Mouse (Mus musculus) macrophage (primary cell): ENCODE measurements around the gene Kcna10. TPM values are rescaled to one million over a fixed set of nuclear protein-coding genes. Genes with fewer than 3 reads are reported as not detected.

Experiments used
- H3K27ac ChIP-seq: fragments of 350-480 bp; formaldehyde crosslinking; 2 replicates; pipeline ENCODE4 v1.9.0; 2021
- H3K36me3 ChIP-seq: fragments of 350-480 bp; formaldehyde crosslinking; 2 replicates; pipeline ENCODE4 v1.9.0; 2021; ENCODE audit errors: inconsistent target
- H3K4me3 ChIP-seq: fragments of 350-480 bp; formaldehyde crosslinking; 2 replicates; pipeline ENCODE4 v1.9.0; 2021; ENCODE audit errors: inconsistent target
- H3K79me2 ChIP-seq: fragments of 350-480 bp; formaldehyde crosslinking; 2 replicates; pipeline ENCODE4 v1.9.0; 2021; ENCODE audit errors: inconsistent target
- WGBS: methylation state at CpG from one replicate; pipeline ENCODE4 v1.1.7; 2026; ENCODE audit warnings: inconsistent platforms; ENCODE audit not compliant: missing documents; 5-methylcytosine and 5-hydroxymethylcytosine counted together
- polyA plus RNA-seq: library from polyadenylated mRNA; stranded (reverse); fragments of 250-400 nt; gene quantifications from 3 replicates; pipeline ENCODE4 v1.2.4, GENCODE M21; 2018; ENCODE audit warnings: inconsistent platforms

Gene Kcna10
- polyA plus RNA-seq, 1 experiment from 2014 or later = not detected

GRCm38 (mm10) chr3:107217101-107217480, 34.2 kb downstream of the Kcna10 start:
- Histone ChIP-seq H3K27ac (no peak overlapping the region), H3K4me3 (no peak overlapping the region), H3K79me2 (no peaks in the 10 kb centered on the region), H3K36me3 (no peaks in the 10 kb centered on the region)
- 89% methylated on average over 3 of the region's 3 CpGs for WGBS

- WGBS = 84% methylated on average over 7 of the region's 7 CpGs
- no peak overlapping the region for H3K27ac ChIP-seq
These were observed 35.7 kb downstream of the Kcna10 start for GRCm38 (mm10) chr3:107218572-107218971.

GRCm38 (mm10) chr3:107221608-107222007, 38.8 kb downstream of the Kcna10 start, which contains the start of gene Cym:
Gene Cym, minus strand, starts transcription at chr3:107221732.
- Histone ChIP-seq H3K4me3 (no peak within 1 kb of the TSS), H3K27ac (no peak within 1 kb of the TSS), H3K79me2 (no peaks in the 10 kb centered on the region), H3K36me3 (no peaks in the 10 kb centered on the region)
- WGBS = 86% methylated on average over 10 of the region's 10 CpGs

More at GRCm38 (mm10) chr3:107218572-107218971, 35.7 kb downstream of the Kcna10 start:
- Histone ChIP-seq H3K36me3 (no peaks in the 10 kb centered on the region), H3K79me2 (no peaks in the 10 kb centered on the region), H3K4me3 (no peak overlapping the region)

DNA sequence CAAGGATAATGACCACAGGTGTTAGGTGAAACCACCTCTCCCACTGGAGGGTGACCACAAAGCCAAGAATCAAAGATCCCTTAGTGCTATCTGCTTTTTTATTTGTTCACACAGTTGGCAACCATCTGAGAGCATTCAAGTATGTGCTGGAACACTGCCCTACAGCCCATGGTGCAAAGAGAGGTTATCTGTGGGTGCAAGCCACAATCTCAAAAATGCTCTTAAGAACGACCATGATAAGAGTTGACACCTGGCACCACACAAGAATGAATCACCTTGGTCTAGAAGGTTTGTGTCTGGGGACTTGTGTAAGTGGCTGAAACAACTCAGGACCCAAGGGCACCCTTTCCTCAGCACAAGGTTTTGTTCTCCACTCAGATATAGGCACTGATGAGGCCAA, 40.4 kb downstream of the Kcna10 start:
- Histone ChIP-seq H3K36me3 (no peaks in the 10 kb centered on the region), H3K4me3 (no peak overlapping the region), H3K27ac (no peak overlapping the region), H3K79me2 (no peaks in the 10 kb centered on the region)
- 71% methylated on average over 1 of the region's 1 CpGs for WGBS

DNA sequence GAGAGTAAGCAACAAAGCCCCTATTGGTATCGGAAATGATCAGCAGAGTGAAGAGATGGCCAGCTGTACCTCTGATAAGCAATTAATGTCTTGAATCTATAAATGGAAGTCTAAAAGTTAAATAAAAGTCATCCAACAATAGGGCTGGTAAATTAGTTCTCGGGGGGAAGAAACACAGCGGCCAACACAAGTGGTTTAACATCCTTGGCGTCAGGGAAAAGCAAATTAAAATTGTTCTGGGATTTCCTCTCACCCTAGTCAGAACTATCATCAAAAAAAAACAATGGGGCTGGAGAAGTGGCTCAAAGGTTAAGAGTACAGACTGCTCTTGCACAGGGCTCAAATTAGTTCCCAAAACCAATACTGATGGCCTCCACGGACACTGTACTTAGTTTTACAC, 43.0 kb downstream of the Kcna10 start:
- Histone ChIP-seq H3K79me2 (no peaks in the 10 kb centered on the region), H3K36me3 (no peaks in the 10 kb centered on the region), H3K4me3 (no peak overlapping the region), H3K27ac (no peak overlapping the region)
- WGBS = 97% methylated on average over 5 of the region's 5 CpGs

DNA sequence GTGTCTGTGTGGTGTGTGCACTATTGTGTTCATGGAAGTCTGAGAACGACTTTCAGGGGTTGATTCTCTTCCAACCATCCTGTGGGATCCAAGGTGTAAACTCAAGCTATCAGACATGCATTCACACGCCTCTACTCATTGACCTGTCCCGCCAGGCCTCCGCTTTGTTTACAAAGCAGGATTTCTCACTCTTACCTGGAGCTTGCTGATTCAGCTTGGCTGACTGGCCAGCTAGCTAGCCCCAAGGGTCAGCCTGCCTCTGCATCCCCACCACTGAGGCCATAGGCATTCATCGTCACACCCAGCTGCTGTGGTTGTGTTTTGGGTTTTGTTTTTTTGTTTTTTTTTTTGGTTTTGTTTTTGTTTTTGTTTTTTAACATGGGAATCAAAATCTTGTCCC, 46.4 kb downstream of the Kcna10 start:
- no peak overlapping the region for H3K4me3 ChIP-seq
- 88% methylated on average over 5 of the region's 5 CpGs for WGBS
- no peaks in the 10 kb centered on the region for H3K36me3 ChIP-seq
- no peaks in the 10 kb centered on the region for H3K79me2 ChIP-seq
- H3K27ac ChIP-seq = no peak overlapping the region

DNA sequence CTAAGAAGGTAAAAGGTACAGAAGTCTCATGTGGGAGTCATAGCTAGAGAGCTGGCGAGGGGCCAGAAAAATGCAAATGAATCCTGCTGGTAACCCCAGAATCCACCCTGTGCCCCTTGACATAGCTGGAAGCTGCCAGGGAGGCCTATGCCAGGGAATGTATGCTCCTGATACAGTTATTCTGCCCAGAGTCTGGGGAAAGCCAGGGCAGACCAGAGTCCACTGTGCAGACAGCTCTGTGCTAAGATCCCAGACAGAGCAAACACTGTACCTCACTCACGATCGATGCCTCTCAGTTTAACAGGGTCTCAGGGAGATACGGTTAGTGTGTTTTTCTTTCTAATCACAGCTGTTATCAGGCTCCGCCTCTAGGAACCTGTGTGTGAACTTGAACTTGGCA, 47.0 kb downstream of the Kcna10 start:
- Histone ChIP-seq H3K4me3 (no peak overlapping the region), H3K36me3 (no peaks in the 10 kb centered on the region), H3K27ac (no peak overlapping the region), H3K79me2 (no peaks in the 10 kb centered on the region)
- WGBS = 88% methylated on average over 5 of the region's 5 CpGs

GRCm38 (mm10) chr3:107230527-107230926, 47.7 kb downstream of the Kcna10 start, which contains the start of gene A630076J17Rik:
Gene A630076J17Rik, plus strand, starts transcription at chr3:107230614.
- H3K4me3 ChIP-seq = no peak within 1 kb of the TSS
- WGBS = 17% methylated on average over 1 of the region's 1 CpGs
- no peak within 1 kb of the TSS for H3K27ac ChIP-seq
- no peaks in the 10 kb centered on the region for H3K36me3 ChIP-seq
- H3K79me2 ChIP-seq = no peaks in the 10 kb centered on the region

GRCm38 (mm10) chr3:107231202-107231601, 48.3 kb downstream of the Kcna10 start:
- H3K4me3 ChIP-seq = no peak overlapping the region
- no peaks in the 10 kb centered on the region for H3K36me3 ChIP-seq
- H3K27ac ChIP-seq = no peak overlapping the region
- H3K79me2 ChIP-seq = no peaks in the 10 kb centered on the region
- WGBS = 81% methylated on average over 4 of the region's 4 CpGs

GRCm38 (mm10) chr3:107233351-107233813, 50.5 kb downstream of the Kcna10 start:
- no peak overlapping the region for H3K27ac ChIP-seq
- 6% methylated on average over 11 of the region's 11 CpGs for WGBS
- no peaks in the 10 kb centered on the region for H3K79me2 ChIP-seq
- no peak overlapping the region for H3K4me3 ChIP-seq
- no peaks in the 10 kb centered on the region for H3K36me3 ChIP-seq

- no peak overlapping the region for H3K4me3 ChIP-seq
- 43% methylated on average over 2 of the region's 2 CpGs for WGBS
- no peak overlapping the region for H3K27ac ChIP-seq
- no peaks in the 10 kb centered on the region for H3K36me3 ChIP-seq
- no peaks in the 10 kb centered on the region for H3K79me2 ChIP-seq
These were observed 51.1 kb downstream of the Kcna10 start for GRCm38 (mm10) chr3:107233945-107234344.

- Histone ChIP-seq H3K36me3 (no peaks in the 10 kb centered on the region), H3K79me2 (no peaks in the 10 kb centered on the region), H3K4me3 (no peak overlapping the region), H3K27ac (no peak overlapping the region)
- 84% methylated on average over 2 of the region's 2 CpGs for whole genome bisulfite sequencing
These were observed 55.2 kb downstream of the Kcna10 start for GRCm38 (mm10) chr3:107238051-107238450.

GRCm38 (mm10) chr3:107238471-107238980, 55.7 kb downstream of the Kcna10 start:
- Histone ChIP-seq H3K36me3 (no peaks in the 10 kb centered on the region), H3K79me2 (no peaks in the 10 kb centered on the region), H3K27ac (no peak overlapping the region), H3K4me3 (no peak overlapping the region)
- 83% methylated on average over 8 of the region's 8 CpGs for WGBS

DNA sequence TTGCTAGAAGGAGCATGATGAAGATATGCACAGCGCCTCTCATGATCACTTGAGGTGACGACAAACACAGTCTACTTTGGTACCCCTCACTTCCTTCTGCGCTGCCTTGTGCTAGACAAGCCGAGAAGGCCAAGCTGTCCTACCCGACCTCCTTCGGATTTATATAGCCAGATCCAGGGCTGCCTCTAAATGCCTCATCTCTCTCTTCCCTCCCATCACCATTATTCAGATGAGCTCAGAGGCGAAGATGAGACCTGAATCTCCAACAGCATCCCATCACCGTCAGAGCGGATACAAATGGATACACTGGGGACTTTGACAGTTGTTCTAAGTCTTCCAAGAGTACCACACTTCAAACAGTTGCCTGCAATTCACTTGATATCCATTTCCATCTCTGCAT, 56.8 kb downstream of the Kcna10 start, which contains the start of gene Prok1:
Gene Prok1 (minus strand): TSS at position 101 of the 400 bp plus-strand sequence.
- Histone ChIP-seq H3K79me2 (no peaks in the 10 kb centered on the region), H3K36me3 (no peaks in the 10 kb centered on the region), H3K4me3 (no peak within 1 kb of the TSS), H3K27ac (no peak within 1 kb of the TSS)
- 96% methylated on average over 8 of the region's 9 CpGs for WGBS

- H3K79me2 ChIP-seq = no peaks in the 10 kb centered on the region
- 41% methylated on average over 14 of the region's 14 CpGs for WGBS
- H3K27ac ChIP-seq = no peak overlapping the region
- H3K4me3 ChIP-seq = no peak overlapping the region
- no peaks in the 10 kb centered on the region for H3K36me3 ChIP-seq
These were observed 58.7 kb downstream of the Kcna10 start for GRCm38 (mm10) chr3:107241389-107242094.
